Mouse (Mus musculus) stomach, postnatal 0 days (tissue): Measurements from ENCODE around the gene Clcn5. TPM values are rescaled to one million over a fixed set of nuclear protein-coding genes. Genes with fewer than 3 reads are reported as not detected.

Experiments used
- ATAC-seq: fragments of 200-750 bp; cut with Nextera tagmentation; 2 replicates; pipeline ENCODE4 v1.8.0; 2017; ENCODE audit not compliant: low FRiP score, low TSS enrichment
- DNase-seq: peaks from one replicate; pipeline ENCODE4 v3.0.0-alpha.2; 2016; ENCODE audit warnings: low spot score
- H3K27ac ChIP-seq: fragments of 300-500 bp; sonication (generic); replicated peaks from 2 replicates; pipeline ENCODE4 v1.5.1; 2014; ENCODE audit warnings: mild to moderate bottlenecking, control low read depth
- H3K27me3 ChIP-seq: fragments of 300-500 bp; sonication (generic); 2 replicates; pipeline ENCODE4 v1.6.1; 2014; ENCODE audit warnings: low read length; ENCODE audit not compliant: control insufficient read depth, insufficient read depth
- H3K36me3 ChIP-seq: fragments of 300-500 bp; sonication (generic); 2 replicates; pipeline ENCODE4 v1.6.1; 2014; ENCODE audit warnings: low read length, mixed read lengths; ENCODE audit not compliant: control insufficient read depth, insufficient read depth
- H3K4me1 ChIP-seq: fragments of 300-500 bp; sonication (generic); replicated peaks from 2 replicates; pipeline ENCODE4 v1.6.1; 2014; ENCODE audit warnings: antibody characterized with exemption; ENCODE audit not compliant: control insufficient read depth, insufficient read depth
- H3K4me2 ChIP-seq: fragments of 300-500 bp; sonication (generic); replicated peaks from 2 replicates; pipeline ENCODE4 v1.6.1; 2014; ENCODE audit warnings: low read depth, mild to moderate bottlenecking, control low read depth, moderate library complexity
- H3K4me3 ChIP-seq: fragments of 300-500 bp; sonication (generic); 2 replicates; pipeline ENCODE4 v1.5.1; 2014; ENCODE audit warnings: low read depth, low read length, control low read depth
- H3K9ac ChIP-seq: fragments of 300-500 bp; sonication (generic); 2 replicates; pipeline ENCODE4 v1.6.1; 2014; ENCODE audit warnings: mild to moderate bottlenecking, low read length, control low read depth, mixed read lengths
- H3K9me3 ChIP-seq: fragments of 300-500 bp; sonication (generic); 2 replicates; pipeline ENCODE4 v1.6.1; 2016; ENCODE audit warnings: low read length; ENCODE audit not compliant: control insufficient read depth
- CTCF ChIP-seq: IDR thresholded peaks from 2 replicates; pipeline ENCODE4 v1.5.1; 2016; ENCODE audit warnings: antibody characterized with exemption, low read depth, mild to moderate bottlenecking, moderate library complexity
- EP300 ChIP-seq: optimal IDR thresholded peaks from 2 replicates; pipeline ENCODE3; 2016; ENCODE audit warnings: antibody characterized with exemption
- WGBS: fragments of 180-500 bp; shearing (Covaris S2); extraction: QIAGEN DNeasy Blood & Tissue Kit; methylation state at CpG from one replicate; pipeline ENCODE4 v1.1.7; 2014; 5-methylcytosine and 5-hydroxymethylcytosine counted together
- polyA plus RNA-seq: library from polyadenylated mRNA; unstranded; fragments of >200 nt; fragmentation: Nextera tagmentation; extraction: Ambion mirVana; gene quantifications from 2 replicates; pipeline ENCODE4 v1.2.1, GENCODE M21; 2015

Clcn5 gene
- polyA plus RNA-seq, 1 experiment from 2014 or later = 5.1 TPM

GRCm38 (mm10) chrX:7314645-7315044 is 4.5 kb downstream of the Clcn5 start:
- Histone ChIP-seq H3K9me3 (no peaks in the 10 kb centered on the region), H3K27ac (no peak overlapping the region), H3K4me2 (no peak overlapping the region), H3K36me3 (no peaks in the 10 kb centered on the region), H3K27me3 (no peaks in the 10 kb centered on the region), H3K4me3 (no peak overlapping the region), H3K9ac (no peak overlapping the region), H3K4me1 (no peaks in the 10 kb centered on the region)
- no peak for TF ChIP-seq EP300
- no peak for TF ChIP-seq CTCF
- DNase-seq (no peak), ATAC-seq (no peak)
- WGBS = 39% methylated on average over 4 of the region's 4 CpGs

GRCm38 (mm10) chrX:7308242-7308641 is 10.9 kb downstream of the Clcn5 start:
- Histone ChIP-seq H3K4me3 (no peak overlapping the region), H3K27ac (no peak overlapping the region), H3K4me2 (no peak overlapping the region), H3K9ac (no peak overlapping the region), H3K27me3 (no peaks in the 10 kb centered on the region), H3K9me3 (no peaks in the 10 kb centered on the region), H3K4me1 (no peaks in the 10 kb centered on the region), H3K36me3 (no peaks in the 10 kb centered on the region)
- DNase-seq (peak; percentile 15), ATAC-seq (0 out of 2 replicates have a peak, but pooled peaks have one; percentile 49)
- no peak for TF ChIP-seq EP300
- WGBS = 22% methylated on average over 2 of the region's 2 CpGs

GRCm38 (mm10) chrX:7306861-7307260 is 12.3 kb downstream of the Clcn5 start:
- Histone ChIP-seq H3K4me3 (no peak overlapping the region), H3K9me3 (no peaks in the 10 kb centered on the region), H3K27me3 (no peaks in the 10 kb centered on the region), H3K4me2 (no peak overlapping the region), H3K27ac (no peak overlapping the region), H3K4me1 (no peaks in the 10 kb centered on the region), H3K36me3 (no peaks in the 10 kb centered on the region), H3K9ac (no peak overlapping the region)
- TF ChIP-seq EP300 (no peak), CTCF (no peak)
- ATAC-seq (no peak), DNase-seq (no peak)
- WGBS = 57% methylated on average over 4 of the region's 5 CpGs

- Histone ChIP-seq H3K4me1 (no peaks in the 10 kb centered on the region), H3K27ac (no peak overlapping the region), H3K4me3 (no peak overlapping the region), H3K27me3 (no peaks in the 10 kb centered on the region), H3K36me3 (no peaks in the 10 kb centered on the region), H3K9me3 (no peaks in the 10 kb centered on the region), H3K9ac (no peak overlapping the region), H3K4me2 (no peak overlapping the region)
- TF ChIP-seq EP300 (no peak), CTCF (no peak)
- 71% methylated on average over 2 of the region's 2 CpGs for WGBS
- ATAC-seq (no peak), DNase-seq (no peak)
Measured at GRCm38 (mm10) chrX:7292981-7293380, 26.2 kb downstream of the Clcn5 start.

GRCm38 (mm10) chrX:7292151-7292768 is 26.9 kb downstream of the Clcn5 start:
- TF ChIP-seq EP300 = no peak
- TF ChIP-seq CTCF = no peak
- no peaks in the 10 kb centered on the region for H3K4me1 ChIP-seq
- DNase-seq (no peak), ATAC-seq (no peak)
- no peaks in the 10 kb centered on the region for H3K27me3 ChIP-seq
- no peaks in the 10 kb centered on the region for H3K9me3 ChIP-seq
- no peaks in the 10 kb centered on the region for H3K36me3 ChIP-seq
- H3K4me2 ChIP-seq = no peak overlapping the region
- H3K27ac ChIP-seq = no peak overlapping the region
- no peak overlapping the region for H3K9ac ChIP-seq
- H3K4me3 ChIP-seq = no peak overlapping the region
- WGBS = 85% methylated on average over 8 of the region's 8 CpGs

GRCm38 (mm10) chrX:7288976-7289375 is 30.2 kb downstream of the Clcn5 start:
- DNase-seq (no peak), ATAC-seq (no peak)
- Histone ChIP-seq H3K36me3 (no peaks in the 10 kb centered on the region), H3K4me2 (no peak overlapping the region), H3K9ac (no peak overlapping the region), H3K27ac (no peak overlapping the region), H3K4me3 (no peak overlapping the region), H3K27me3 (no peaks in the 10 kb centered on the region), H3K9me3 (no peaks in the 10 kb centered on the region), H3K4me1 (no peaks in the 10 kb centered on the region)
- no peak for TF ChIP-seq EP300
- TF ChIP-seq CTCF = no peak
- 24% methylated on average over 2 of the region's 2 CpGs for WGBS
